Mouse (Mus musculus) mesoderm, embryonic 11.5 days (tissue): Measurements from ENCODE around the gene Tlr7.
"Not testable (repeated sequence)": the region's sequence is repeated elsewhere in the genome, so short reads cannot be mapped to it uniquely, and the experiment has no call there.

Source experiments
- DNase-seq: peaks from one replicate; pipeline ENCODE4 v3.0.0-alpha.2; 2012; ENCODE audit warnings: low read depth, low spot score

The Tlr7 gene

GRCm38 (mm10) chrX:167330399-167330798 is at the start of gene Tlr7:
Tlr7 (minus strand) TSS chrX:167330558.
- DNase-seq = no peak

- DNase-seq = no peak
These were observed 49.7 kb upstream of the Tlr7 start for GRCm38 (mm10) chrX:167380073-167380472.

GRCm38 (mm10) chrX:167361231-167361630 is 30.9 kb upstream of the Tlr7 start:
- DNase-seq = not testable (repeated sequence)

GRCm38 (mm10) chrX:167359704-167360103 is 29.3 kb upstream of the Tlr7 start:
- no peak for DNase-seq

GRCm38 (mm10) chrX:167357415-167357814 is 27.1 kb upstream of the Tlr7 start:
- no peak for DNase-seq

- DNase-seq = no peak
These were observed 25.6 kb upstream of the Tlr7 start for GRCm38 (mm10) chrX:167355965-167356364.

GRCm38 (mm10) chrX:167353617-167354016 is 23.3 kb upstream of the Tlr7 start:
- DNase-seq = no peak

- no peak for DNase-seq
These were observed 16.1 kb upstream of the Tlr7 start for GRCm38 (mm10) chrX:167346440-167346839.

GRCm38 (mm10) chrX:167344356-167344755 is 14.0 kb upstream of the Tlr7 start:
- DNase-seq = no peak

- no peak for DNase-seq
These were observed 11.5 kb upstream of the Tlr7 start for GRCm38 (mm10) chrX:167341811-167342210.

- DNase-seq = no peak
These were observed 9.8 kb upstream of the Tlr7 start for GRCm38 (mm10) chrX:167340190-167340589.

GRCm38 (mm10) chrX:167337990-167338389 is 7.6 kb upstream of the Tlr7 start:
- DNase-seq = no peak

- no peak for DNase-seq
These were observed 4.2 kb upstream of the Tlr7 start for GRCm38 (mm10) chrX:167334571-167334970.

- no peak for DNase-seq
These were observed 2.2 kb upstream of the Tlr7 start for GRCm38 (mm10) chrX:167332607-167333006.

- no peak for DNase-seq
These were observed 635 bp upstream of the Tlr7 start for GRCm38 (mm10) chrX:167330993-167331392.

GRCm38 (mm10) chrX:167329620-167330019 is 738 bp downstream of the Tlr7 start:
- no peak for DNase-seq

- no peak for DNase-seq
These were observed 1.3 kb downstream of the Tlr7 start for GRCm38 (mm10) chrX:167329098-167329497.

GRCm38 (mm10) chrX:167328519-167328918 is 1.8 kb downstream of the Tlr7 start:
- no peak for DNase-seq

- no peak for DNase-seq
These were observed 6.6 kb downstream of the Tlr7 start for GRCm38 (mm10) chrX:167323742-167324141.

- DNase-seq = no peak
These were observed 9.0 kb downstream of the Tlr7 start for GRCm38 (mm10) chrX:167321233-167321806.

- DNase-seq = no peak
These were observed 11.4 kb downstream of the Tlr7 start for GRCm38 (mm10) chrX:167318819-167319396.

- DNase-seq = peak; percentile 30
These were observed 14.6 kb downstream of the Tlr7 start for GRCm38 (mm10) chrX:167315766-167316165.

- peak; percentile 11 for DNase-seq
These were observed 15.1 kb downstream of the Tlr7 start for GRCm38 (mm10) chrX:167315093-167315726.
